Mouse (Mus musculus): ENCODE measurements around the gene Adipoq. TPM values are rescaled to one million over a fixed set of nuclear protein-coding genes. Genes with fewer than 3 reads are reported as not detected.

Adipoq gene
- polyA plus RNA-seq, 1 experiment from 2014 or later: 0.19 TPM

DNA sequence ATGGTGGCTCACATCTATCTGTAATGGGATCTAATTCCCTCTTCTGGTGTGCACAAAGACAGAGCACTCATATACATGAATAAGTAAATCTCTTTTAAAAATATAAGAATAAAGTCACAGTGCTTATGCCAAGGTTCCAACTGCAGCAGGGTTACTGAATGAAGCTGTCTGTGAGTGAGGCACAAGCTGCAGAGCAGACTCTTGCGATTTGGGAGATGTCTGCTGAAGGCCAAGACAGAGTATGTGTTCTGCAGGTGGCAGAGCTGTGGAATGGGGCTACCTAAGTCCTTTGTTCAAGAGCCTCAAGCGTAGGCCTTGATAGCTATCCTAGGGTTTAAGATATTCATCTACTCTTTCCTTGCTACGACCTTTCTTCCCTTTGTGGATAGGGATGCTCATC lies 23.9 kb upstream of the Adipoq start:
- no peaks in the 10 kb centered on the region for H3K27me3 ChIP-seq
- 85% methylated on average over 3 of the region's 3 CpGs for WGBS
- peaks cover 6% of the 10 kb centered on the region for H3K4me1 ChIP-seq
- H3K4me3 ChIP-seq: no peak overlapping the region
- ATAC-seq (ENCODE audit: borderline replicate concordance, extremely low read depth, low FRiP score, low TSS enrichment): no peak
- no peak overlapping the region for H3K9ac ChIP-seq
- H3K9me3 ChIP-seq: no peaks in the 10 kb centered on the region
- H3K4me2 ChIP-seq: no peak overlapping the region
- peaks cover 52% of the 10 kb centered on the region for H3K36me3 ChIP-seq
- no peak overlapping the region for H3K27ac ChIP-seq

- WGBS: 92% methylated on average over 4 of the region's 4 CpGs
These were observed 23.2 kb upstream of the Adipoq start for GRCm38 (mm10) chr16:23123104-23123503.

GRCm38 (mm10) chr16:23124398-23124797 lies 21.9 kb upstream of the Adipoq start:
- Histone ChIP-seq H3K9me3 (no peaks in the 10 kb centered on the region), H3K27me3 (no peaks in the 10 kb centered on the region), H3K4me3 (no peak overlapping the region), H3K4me2 (no peak overlapping the region), H3K36me3 (peaks cover 41% of the 10 kb centered on the region), H3K27ac (no peak overlapping the region), H3K9ac (no peak overlapping the region), H3K4me1 (peaks cover 13% of the 10 kb centered on the region)
- ATAC-seq (ENCODE audit: borderline replicate concordance, extremely low read depth, low FRiP score, low TSS enrichment): no peak
- WGBS: 77% methylated on average over 4 of the region's 4 CpGs

More at GRCm38 (mm10) chr16:23123104-23123503, 23.2 kb upstream of the Adipoq start:
- Histone ChIP-seq H3K4me3 (no peak overlapping the region), H3K27me3 (no peaks in the 10 kb centered on the region), H3K9ac (no peak overlapping the region), H3K9me3 (no peaks in the 10 kb centered on the region), H3K4me2 (no peak overlapping the region), H3K27ac (no peak overlapping the region), H3K36me3 (peaks cover 45% of the 10 kb centered on the region), H3K4me1 (peaks cover 6% of the 10 kb centered on the region)
- ATAC-seq (ENCODE audit: borderline replicate concordance, extremely low read depth, low FRiP score, low TSS enrichment): no peak

GRCm38 (mm10) chr16:23127311-23127672 lies 19.0 kb upstream of the Adipoq start:
- 0% methylated on average over 4 of the region's 4 CpGs for WGBS
- H3K4me1 ChIP-seq: peaks cover 13% of the 10 kb centered on the region
- ATAC-seq (ENCODE audit: borderline replicate concordance, extremely low read depth, low FRiP score, low TSS enrichment): no peak
- H3K4me2 ChIP-seq: peak overlapping the region; percentile 66
- peaks cover 19% of the 10 kb centered on the region for H3K36me3 ChIP-seq
- peak overlapping the region; percentile 86 for H3K9ac ChIP-seq
- peak overlapping the region; percentile 98 for H3K27ac ChIP-seq
- H3K4me3 ChIP-seq: peak overlapping the region; percentile 71
- H3K27me3 ChIP-seq: no peaks in the 10 kb centered on the region
- H3K9me3 ChIP-seq: no peaks in the 10 kb centered on the region

- Histone ChIP-seq H3K9ac (peak within 1 kb of the TSS; percentile 86), H3K4me1 (peaks cover 13% of the 10 kb centered on the region), H3K27me3 (no peaks in the 10 kb centered on the region), H3K27ac (peak within 1 kb of the TSS; percentile 98), H3K9me3 (no peaks in the 10 kb centered on the region), H3K4me2 (peak within 1 kb of the TSS; percentile 66), H3K36me3 (peaks cover 15% of the 10 kb centered on the region), H3K4me3 (peak within 1 kb of the TSS; percentile 71)
- ATAC-seq (ENCODE audit: borderline replicate concordance, extremely low read depth, low FRiP score, low TSS enrichment): peak; percentile 94
- under 1% methylated on average over 51 of the region's 51 CpGs for WGBS
These were observed 18.5 kb upstream of the Adipoq start, which contains the start of gene Rfc4 for GRCm38 (mm10) chr16:23127673-23128375. Gene Rfc4, minus strand, starts transcription at chr16:23127737.

- H3K4me2 ChIP-seq: no peak overlapping the region
- no peak overlapping the region for H3K4me3 ChIP-seq
- H3K4me1 ChIP-seq: peaks cover 13% of the 10 kb centered on the region
- no peaks in the 10 kb centered on the region for H3K9me3 ChIP-seq
- no peaks in the 10 kb centered on the region for H3K27me3 ChIP-seq
- WGBS: 83% methylated on average over 3 of the region's 3 CpGs
- no peaks in the 10 kb centered on the region for H3K36me3 ChIP-seq
- H3K9ac ChIP-seq: no peak overlapping the region
- H3K27ac ChIP-seq: no peak overlapping the region
- no peak for ATAC-seq (ENCODE audit: borderline replicate concordance, extremely low read depth, low FRiP score, low TSS enrichment)
These were observed 16.0 kb upstream of the Adipoq start for GRCm38 (mm10) chr16:23130303-23130702.

- 93% methylated on average over 1 of the region's 1 CpGs for WGBS
- ATAC-seq (ENCODE audit: borderline replicate concordance, extremely low read depth, low FRiP score, low TSS enrichment): no peak
These were observed 14.0 kb upstream of the Adipoq start for GRCm38 (mm10) chr16:23132336-23132735.

DNA sequence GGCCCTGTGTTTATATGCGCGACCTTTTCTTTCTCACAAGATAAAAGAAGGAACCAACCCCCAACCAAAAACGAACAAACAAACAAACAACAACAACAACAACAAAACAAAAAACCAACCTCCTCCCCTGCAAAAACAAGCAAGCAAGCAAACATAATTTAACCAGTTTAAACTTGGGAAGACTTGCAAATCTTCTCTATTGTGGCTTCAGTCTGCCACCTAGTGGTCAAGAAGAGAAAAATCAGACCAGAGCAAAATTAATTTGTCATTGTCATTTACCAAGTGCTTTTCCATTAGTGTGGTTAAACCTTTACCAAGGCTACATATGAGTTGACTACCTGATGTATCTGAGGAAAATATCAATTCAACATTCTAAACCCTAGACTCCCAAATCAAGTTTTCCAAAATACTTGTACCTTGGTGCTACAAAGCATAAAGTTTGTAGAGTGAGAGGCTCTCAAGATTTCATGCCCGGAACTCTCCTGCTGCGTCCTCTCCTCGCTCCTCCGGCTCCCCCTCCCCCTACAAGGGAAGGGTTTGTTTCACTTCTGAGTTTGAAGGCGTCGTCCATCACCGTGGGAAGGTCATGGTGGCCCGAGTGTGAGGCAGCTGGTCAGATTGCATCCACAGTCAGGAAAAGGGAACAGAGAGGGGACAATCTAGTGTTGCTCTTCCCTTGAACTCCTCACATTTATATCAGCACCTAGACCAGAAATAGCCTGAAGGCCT lies 10.8 kb upstream of the Adipoq start:
- Histone ChIP-seq H3K4me2 (0 out of 2 replicates have a peak overlapping the region, but pooled peaks have one; percentile 18), H3K27ac (no peak overlapping the region), H3K4me1 (no peaks in the 10 kb centered on the region), H3K27me3 (no peaks in the 10 kb centered on the region), H3K9ac (no peak overlapping the region; the same call in 1 of the 2 replicates), H3K4me3 (no peak overlapping the region), H3K36me3 (no peaks in the 10 kb centered on the region), H3K9me3 (no peaks in the 10 kb centered on the region)
- WGBS: 20% methylated on average over 11 of the region's 11 CpGs
- ATAC-seq (ENCODE audit: borderline replicate concordance, extremely low read depth, low FRiP score, low TSS enrichment): no peak

More at GRCm38 (mm10) chr16:23132336-23132735, 14.0 kb upstream of the Adipoq start:
- Histone ChIP-seq H3K4me3 (no peak overlapping the region), H3K27me3 (no peaks in the 10 kb centered on the region), H3K27ac (no peak overlapping the region), H3K9me3 (no peaks in the 10 kb centered on the region), H3K36me3 (no peaks in the 10 kb centered on the region), H3K4me1 (peaks cover 7% of the 10 kb centered on the region), H3K4me2 (no peak overlapping the region), H3K9ac (no peak overlapping the region)

- Histone ChIP-seq H3K9me3 (no peaks in the 10 kb centered on the region), H3K4me3 (no peak overlapping the region), H3K36me3 (no peaks in the 10 kb centered on the region), H3K4me2 (no peak overlapping the region), H3K9ac (no peak overlapping the region), H3K4me1 (no peaks in the 10 kb centered on the region), H3K27me3 (no peaks in the 10 kb centered on the region), H3K27ac (no peak overlapping the region)
- ATAC-seq (ENCODE audit: borderline replicate concordance, extremely low read depth, low FRiP score, low TSS enrichment): no peak
- 52% methylated on average over 4 of the region's 4 CpGs for WGBS
These were observed 9.8 kb upstream of the Adipoq start for GRCm38 (mm10) chr16:23136406-23136970.

- Histone ChIP-seq H3K27me3 (no peaks in the 10 kb centered on the region), H3K36me3 (no peaks in the 10 kb centered on the region), H3K27ac (no peak overlapping the region), H3K9me3 (no peaks in the 10 kb centered on the region), H3K4me1 (no peaks in the 10 kb centered on the region), H3K4me3 (no peak overlapping the region), H3K9ac (no peak overlapping the region), H3K4me2 (no peak overlapping the region)
- WGBS: 96% methylated on average over 3 of the region's 3 CpGs
- ATAC-seq (ENCODE audit: borderline replicate concordance, extremely low read depth, low FRiP score, low TSS enrichment): no peak
These were observed 5.4 kb upstream of the Adipoq start for GRCm38 (mm10) chr16:23140911-23141310.

GRCm38 (mm10) chr16:23144326-23144725 lies 2.0 kb upstream of the Adipoq start:
- no peak overlapping the region for H3K4me3 ChIP-seq
- no peaks in the 10 kb centered on the region for H3K27me3 ChIP-seq
- WGBS: 87% methylated on average over 7 of the region's 7 CpGs
- no peak overlapping the region for H3K4me2 ChIP-seq
- no peak overlapping the region for H3K9ac ChIP-seq
- no peaks in the 10 kb centered on the region for H3K4me1 ChIP-seq
- no peaks in the 10 kb centered on the region for H3K9me3 ChIP-seq
- no peak overlapping the region for H3K27ac ChIP-seq
- H3K36me3 ChIP-seq: no peaks in the 10 kb centered on the region
- ATAC-seq (ENCODE audit: borderline replicate concordance, extremely low read depth, low FRiP score, low TSS enrichment): no peak

DNA sequence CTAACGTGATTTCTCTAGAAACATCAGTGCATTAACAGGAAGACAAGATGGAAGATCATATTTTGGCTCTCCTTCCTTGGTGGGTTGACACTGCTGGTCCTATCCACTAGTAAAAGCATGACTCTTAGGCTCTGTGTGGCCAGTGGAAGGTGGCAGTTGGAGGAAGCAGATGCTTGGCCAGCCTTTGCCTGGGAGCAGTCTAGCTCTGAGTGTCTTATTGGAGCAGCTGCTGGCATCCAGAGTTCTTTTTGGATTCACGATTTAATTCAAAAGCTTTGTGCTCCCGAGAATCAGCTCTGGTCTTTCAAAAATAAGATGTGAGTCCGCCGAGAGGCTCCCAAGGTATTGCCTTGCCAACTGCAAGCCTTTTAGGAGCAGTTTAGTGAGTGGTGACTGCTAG lies 1.1 kb upstream of the Adipoq start:
- no peak overlapping the region for H3K4me3 ChIP-seq
- H3K4me2 ChIP-seq: no peak overlapping the region
- no peak for ATAC-seq (ENCODE audit: borderline replicate concordance, extremely low read depth, low FRiP score, low TSS enrichment)
- no peaks in the 10 kb centered on the region for H3K9me3 ChIP-seq
- no peaks in the 10 kb centered on the region for H3K27me3 ChIP-seq
- no peaks in the 10 kb centered on the region for H3K4me1 ChIP-seq
- no peaks in the 10 kb centered on the region for H3K36me3 ChIP-seq
- H3K9ac ChIP-seq: no peak overlapping the region
- 65% methylated on average over 5 of the region's 5 CpGs for WGBS
- H3K27ac ChIP-seq: no peak overlapping the region
